Mouse (Mus musculus): ENCODE measurements around the gene Gm49450.
"Not testable (repeated sequence)": the region's sequence is repeated elsewhere in the genome, so short reads cannot be mapped to it uniquely, and the experiment has no call there.

Gene Gm49450

GRCm38 (mm10) chr15:98923031-98923537 is 30.3 kb downstream of the Gm49450 start:
- DNase-seq (ENCODE audit: low spot score in 2 of 2) = no peak

GRCm38 (mm10) chr15:98922581-98922980 is 30.8 kb downstream of the Gm49450 start:
- DNase-seq (ENCODE audit: low spot score in 2 of 2) = no peak

- DNase-seq (ENCODE audit: low spot score in 2 of 2) = no peak
Observed at GRCm38 (mm10) chr15:98921510-98921909, 31.8 kb downstream of the Gm49450 start.

GRCm38 (mm10) chr15:98918499-98918895 is 34.9 kb downstream of the Gm49450 start:
- DNase-seq (ENCODE audit: low spot score in 2 of 2) = not testable (repeated sequence)

- DNase-seq (ENCODE audit: low spot score in 2 of 2) = peak; percentile 98 to 99
Observed at GRCm38 (mm10) chr15:98917538-98918498, 35.5 kb downstream of the Gm49450 start, which contains the start of gene Lmbr1l. Gene Lmbr1l, minus strand, starts transcription at chr15:98918231.

GRCm38 (mm10) chr15:98917091-98917490 is 36.3 kb downstream of the Gm49450 start:
- no peak for DNase-seq (ENCODE audit: low spot score in 2 of 2)

GRCm38 (mm10) chr15:98916016-98916415 is 37.3 kb downstream of the Gm49450 start:
- DNase-seq (ENCODE audit: low spot score in 2 of 2) = no peak

- DNase-seq (ENCODE audit: low spot score in 2 of 2) = no peak
Observed at GRCm38 (mm10) chr15:98914903-98915302, 38.4 kb downstream of the Gm49450 start.

- DNase-seq (ENCODE audit: low spot score in 2 of 2) = no peak
Observed at GRCm38 (mm10) chr15:98904692-98905091, 48.7 kb downstream of the Gm49450 start.

- no peak for DNase-seq (ENCODE audit: low spot score in 2 of 2)
Observed at GRCm38 (mm10) chr15:98902600-98902999, 50.8 kb downstream of the Gm49450 start.

GRCm38 (mm10) chr15:98901530-98901929 is 51.8 kb downstream of the Gm49450 start:
- DNase-seq (ENCODE audit: low spot score in 2 of 2) = no peak

GRCm38 (mm10) chr15:98897928-98898800 is 55.2 kb downstream of the Gm49450 start, which contains the start of gene Dhh:
Gene Dhh, minus strand, starts transcription at chr15:98898540.
- no peak for DNase-seq (ENCODE audit: low spot score in 2 of 2)

GRCm38 (mm10) chr15:98897495-98897894 is 55.9 kb downstream of the Gm49450 start:
- no peak for DNase-seq (ENCODE audit: low spot score in 2 of 2)

- no peak for DNase-seq (ENCODE audit: low spot score in 2 of 2)
Observed at GRCm38 (mm10) chr15:98895635-98896589, 57.4 kb downstream of the Gm49450 start.

- DNase-seq (ENCODE audit: low spot score in 2 of 2) = no peak
Observed at GRCm38 (mm10) chr15:98894746-98895634, 58.4 kb downstream of the Gm49450 start.

GRCm38 (mm10) chr15:98893940-98894745 is 59.2 kb downstream of the Gm49450 start, which contains the start of gene Rhebl1:
Gene Rhebl1, minus strand, starts transcription at chr15:98894540.
- no peak for DNase-seq (ENCODE audit: low spot score in 2 of 2)

GRCm38 (mm10) chr15:98893036-98893435 is 60.3 kb downstream of the Gm49450 start:
- no peak for DNase-seq (ENCODE audit: low spot score in 2 of 2)

- DNase-seq (ENCODE audit: low spot score in 2 of 2) = peak in 1 of 2 experiments; percentile 75
Observed at GRCm38 (mm10) chr15:98891907-98892606, 61.3 kb downstream of the Gm49450 start.
